In genomic region chr2:35267876-35268566, GRCm38 (mm10) we compare ENCODE assay signal across 17 mouse cellular contexts. TPM values are rescaled to one million over a fixed set of nuclear protein-coding genes. Genes with fewer than 3 reads are reported as not detected.
DNase-seq lines count a peak whose midpoint lies in the region; ATAC-seq and TF ChIP-seq lines count a peak whose summit lies in the region.
"Had no signal": no experiment of that assay in that cellular context is flagged by ENCODE, and none has a peak within 500 bp of the region (broad histone marks: within the 10 kb centered on the region; RNA-seq: fewer than 3 reads in every experiment).

No protein-coding gene starts in this region.

- H3K27me3 ChIP-seq in limb, embryonic 15.5 days, result no peaks in the 10 kb centered on the region
- H3K27me3 ChIP-seq in limb, embryonic 10.5 days (ENCODE audit: low read depth, poor library complexity, severe bottlenecking), result peaks cover 27% of the 10 kb centered on the region; the same call in 1 of the 2 replicates
- H3K27me3 ChIP-seq: forebrain, embryonic 15.5 days; neural tube, embryonic 15.5 days had no signal

- WGBS in limb, embryonic 15.5 days, result 67% methylated on average over 10 of the region's 10 CpGs
- WGBS in limb, embryonic 10.5 days, result 80% methylated on average over 10 of the region's 10 CpGs

- H3K9me3 ChIP-seq in limb, embryonic 15.5 days, result no peaks in the 10 kb centered on the region
- H3K9me3 ChIP-seq in limb, embryonic 10.5 days (replicated peaks), result no peaks in the 10 kb centered on the region
- H3K9me3 ChIP-seq: forebrain, embryonic 15.5 days; neural tube, embryonic 15.5 days had no signal

- peaks cover 79% of the 10 kb centered on the region for H3K4me1 ChIP-seq in limb, embryonic 15.5 days
- H3K4me1 ChIP-seq in limb, embryonic 10.5 days, result peaks cover 45% of the 10 kb centered on the region
- peaks cover 71% of the 10 kb centered on the region for H3K4me1 ChIP-seq in embryonic fibroblast, embryonic 13.5 days (ENCODE audit: control insufficient read depth, insufficient read depth, low read length)

- H3K4me3 ChIP-seq in gastrocnemius, adult 2 months, result no peak overlapping the region
- no peak overlapping the region for H3K4me3 ChIP-seq in limb, embryonic 15.5 days
- no peak overlapping the region for H3K4me3 ChIP-seq in limb, embryonic 10.5 days
- no peak overlapping the region for H3K4me3 ChIP-seq in embryonic fibroblast, embryonic 13.5 days (ENCODE audit: insufficient read depth, low read length)
- H3K4me3 ChIP-seq: forebrain, embryonic 15.5 days; neural tube, embryonic 15.5 days had no signal

- no peak for TF ChIP-seq CTCF in gastrocnemius, adult 2 months (IDR thresholded peaks at IDR 0.05)
- no peak for TF ChIP-seq CTCF in embryonic fibroblast, embryonic 13.5 days (IDR thresholded peaks at IDR 0.05; ENCODE audit: borderline replicate concordance, insufficient read depth, low read length)

- H3K27ac ChIP-seq in gastrocnemius, adult 2 months, result peak overlapping the region; percentile 86; the same call in 1 of the 2 replicates
- peak overlapping the region; percentile 80 for H3K27ac ChIP-seq in limb, embryonic 15.5 days
- H3K27ac ChIP-seq in limb, embryonic 10.5 days, result no peak overlapping the region
- peak overlapping the region; percentile 60 for H3K27ac ChIP-seq in embryonic fibroblast, embryonic 13.5 days (ENCODE audit: insufficient read depth, low read length)
- H3K27ac ChIP-seq: forebrain, embryonic 15.5 days; neural tube, embryonic 15.5 days had no signal

- H3K36me3 ChIP-seq in limb, embryonic 15.5 days, result no peaks in the 10 kb centered on the region
- H3K36me3 ChIP-seq in limb, embryonic 10.5 days, result no peaks in the 10 kb centered on the region
- H3K36me3 ChIP-seq: forebrain, embryonic 15.5 days; neural tube, embryonic 15.5 days had no signal

- H3K4me2 ChIP-seq in limb, embryonic 15.5 days, result no peak overlapping the region
- H3K4me2 ChIP-seq: forebrain, embryonic 15.5 days; neural tube, embryonic 15.5 days had no signal

- intact Hi-C loops in gastrocnemius, adult 2 months (cut with DNase I), result no loop called here

- DNase-seq in gastrocnemius, adult 2 months, result no peak
- DNase-seq in gastrocnemius, postnatal 25 days, result no peak
- DNase-seq in limb, embryonic 10.5 days (ENCODE audit: low spot score), result no peak
- DNase-seq in lung, postnatal 4 days, result peak; percentile 44 to 75
- no peak for DNase-seq in left cerebral cortex, adult 9 months (ENCODE audit: low spot score in 2 of 2)
- DNase-seq in spleen, postnatal 36 days (ENCODE audit: low spot score in 2 of 2), result no peak
- DNase-seq: cerebellum, adult 9-10 months; gastrocnemius, postnatal 10 days; layer of hippocampus, postnatal 36 days; midbrain, embryonic 14.5 days; right cerebral cortex, postnatal 14 days; thymus, adult 18-20 months had no signal

- TF ChIP-seq POLR2A in embryonic fibroblast, embryonic 13.5 days (IDR thresholded peaks at IDR 0.05; ENCODE audit: low read depth, low read length), result no peak

- no peak for ATAC-seq in limb, embryonic 15.5 days (ENCODE audit: insufficient number of reproducible peaks, low FRiP score, low TSS enrichment, low read depth)
- ATAC-seq: activated CD4-positive, CD25-positive, alpha-beta regulatory T cell, adult 4 months; forebrain, embryonic 15.5 days had no signal

- no peak overlapping the region for H3K9ac ChIP-seq in limb, embryonic 15.5 days
- H3K9ac ChIP-seq: forebrain, embryonic 15.5 days; neural tube, embryonic 15.5 days had no signal

RNA-seq across cellular contexts. Expression of gene Gsn, which starts 11.8 kb away (rescaled TPM):
- 100 to 1,000 TPM; 676 to 777 TPM for total RNA-seq in gastrocnemius, adult 2 months (2021)
- 100 to 1,000 TPM; 345 to 440 TPM for total RNA-seq in gastrocnemius, postnatal 25 days (2021)
- 288 and 360 TPM in 2 replicates for polyA plus RNA-seq in limb, embryonic 15.5 days (2015; fragmentation: Nextera tagmentation; extraction: Ambion mirVana)
- polyA plus RNA-seq in limb, embryonic 10.5 days (2016; fragmentation: Nextera tagmentation; extraction: Ambion mirVana), result 9.5 and 19.7 TPM in 2 replicates
- 451 and 719 TPM in 2 replicates for polyA plus RNA-seq in embryonic fibroblast, embryonic 13.5 days (2011; ENCODE audit: insufficient read length, low read depth, missing spikeins)

Comparison
In these comparisons a context has a peak if more than half of its experiments do, and no peak if none do; other contexts are left out.
1. RNA of gene Gsn, which starts 11.8 kb away (polyA plus RNA-seq): 451 to 719 TPM in embryonic fibroblast, embryonic 13.5 days and 288 to 360 TPM in limb, embryonic 15.5 days; 9.5 to 19.7 TPM in limb, embryonic 10.5 days; every median in the first group is over 10 times any median in the second.
2. DNase-seq: peak in lung, postnatal 4 days (2 of 2); none in gastrocnemius, adult 2 months (single experiment), gastrocnemius, postnatal 25 days (single experiment), limb, embryonic 10.5 days (single experiment), left cerebral cortex, adult 9 months (0 of 2) and spleen, postnatal 36 days (0 of 2).